Mouse (Mus musculus) hindlimb bud, embryonic 11.5 days (tissue): Measurements from ENCODE around the gene Pnpla2.

Experiments
- DNase-seq: peaks from one replicate; pipeline ENCODE4 v3.0.0-alpha.2; 2012; ENCODE audit warnings: low read depth, low spot score; ENCODE audit errors: extremely low spot score

The Pnpla2 gene

GRCm38 (mm10) chr7:141431434-141432185 is 23.4 kb upstream of the Pnpla2 start:
- DNase-seq = no peak

- no peak for DNase-seq
Measured at GRCm38 (mm10) chr7:141432186-141432611, 22.8 kb upstream of the Pnpla2 start.

- DNase-seq = no peak
Measured at GRCm38 (mm10) chr7:141432741-141433516, 22.1 kb upstream of the Pnpla2 start.

- DNase-seq = no peak
Measured at GRCm38 (mm10) chr7:141433517-141434400, 21.2 kb upstream of the Pnpla2 start.

- DNase-seq = no peak
Measured at GRCm38 (mm10) chr7:141434464-141434863, 20.5 kb upstream of the Pnpla2 start.

GRCm38 (mm10) chr7:141435129-141435855 is 19.7 kb upstream of the Pnpla2 start:
- DNase-seq = no peak

- DNase-seq = no peak
Measured at GRCm38 (mm10) chr7:141435856-141436522, 19.0 kb upstream of the Pnpla2 start.

- DNase-seq = no peak
Measured at GRCm38 (mm10) chr7:141436523-141436892, 18.5 kb upstream of the Pnpla2 start.

- DNase-seq = no peak
Measured at GRCm38 (mm10) chr7:141437178-141438120, 17.5 kb upstream of the Pnpla2 start, which contains the start of gene Slc25a22. Slc25a22 (minus strand) TSS chr7:141437892.

- no peak for DNase-seq
Measured at GRCm38 (mm10) chr7:141438201-141438968, 16.6 kb upstream of the Pnpla2 start.

- DNase-seq = no peak
Measured at GRCm38 (mm10) chr7:141439140-141439679, 15.8 kb upstream of the Pnpla2 start.

GRCm38 (mm10) chr7:141439811-141440210 is 15.2 kb upstream of the Pnpla2 start:
- DNase-seq = no peak

- no peak for DNase-seq
Measured at GRCm38 (mm10) chr7:141440613-141441012, 14.4 kb upstream of the Pnpla2 start.

GRCm38 (mm10) chr7:141441460-141441859 is 13.5 kb upstream of the Pnpla2 start:
- no peak for DNase-seq

- no peak for DNase-seq
Measured at GRCm38 (mm10) chr7:141442199-141442598, 12.8 kb upstream of the Pnpla2 start.

GRCm38 (mm10) chr7:141443081-141443821 is 11.7 kb upstream of the Pnpla2 start:
- DNase-seq = no peak

- DNase-seq = no peak
Measured at GRCm38 (mm10) chr7:141443828-141444237, 11.2 kb upstream of the Pnpla2 start, which contains the start of gene Pidd1. Pidd1 (minus strand) TSS chr7:141444025.
